Mouse (Mus musculus) heart, embryonic 16.5 days (tissue): ENCODE data around the gene Olfr453. TPM values are rescaled to one million over a fixed set of nuclear protein-coding genes. Genes with fewer than 3 reads are reported as not detected.

Experiments
- ATAC-seq: fragments of 200-750 bp; cut with Nextera tagmentation; replicated peaks from 2 replicates; pipeline ENCODE4 v1.8.0; 2017; ENCODE audit warnings: moderate number of reproducible peaks; ENCODE audit not compliant: insufficient read depth, low FRiP score; ENCODE audit errors: extremely low read depth
- H3K27ac ChIP-seq: fragments of 300-500 bp; sonication (generic); 2 replicates; pipeline ENCODE4 v1.5.1; 2014; ENCODE audit warnings: mild to moderate bottlenecking, low read length, control low read depth, moderate library complexity
- H3K27me3 ChIP-seq: fragments of 300-500 bp; sonication (generic); 2 replicates; pipeline ENCODE4 v1.6.1; 2014; ENCODE audit warnings: low read length, mixed read lengths; ENCODE audit not compliant: control insufficient read depth, insufficient read depth
- H3K36me3 ChIP-seq: fragments of 300-500 bp; sonication (generic); 2 replicates; pipeline ENCODE4 v1.6.1; 2014; ENCODE audit not compliant: control insufficient read depth, insufficient read depth
- H3K4me1 ChIP-seq: fragments of 300-500 bp; sonication (generic); 2 replicates; pipeline ENCODE4 v1.6.1; 2014; ENCODE audit warnings: low read length, mixed read lengths; ENCODE audit not compliant: control insufficient read depth, insufficient read depth
- H3K4me2 ChIP-seq: fragments of 300-500 bp; sonication (generic); 2 replicates; pipeline ENCODE4 v1.6.1; 2014; ENCODE audit warnings: low read depth, mild to moderate bottlenecking, control low read depth, low read length
- H3K4me3 ChIP-seq: fragments of 300-500 bp; sonication (generic); 2 replicates; pipeline ENCODE4 v1.5.1; 2014; ENCODE audit warnings: mild to moderate bottlenecking, control low read depth, low read length
- H3K9ac ChIP-seq: fragments of 300-500 bp; sonication (generic); 2 replicates; pipeline ENCODE4 v1.6.1; 2014; ENCODE audit warnings: low read length, control low read depth
- H3K9me3 ChIP-seq: fragments of 300-500 bp; sonication (generic); replicated peaks from 2 replicates; pipeline ENCODE4 v1.6.1; 2016; ENCODE audit warnings: low read length; ENCODE audit not compliant: control insufficient read depth
- WGBS: fragments of 180-500 bp; shearing (Covaris S2); extraction: QIAGEN DNeasy Blood & Tissue Kit; methylation state at CpG from one replicate; pipeline ENCODE4 v1.1.7; 2014; 5-methylcytosine and 5-hydroxymethylcytosine counted together
- polyA plus RNA-seq: library from polyadenylated mRNA; unstranded; fragments of >200 nt; fragmentation: Nextera tagmentation; extraction: Ambion mirVana; gene quantifications from 2 replicates; pipeline ENCODE4 v1.2.1, GENCODE M21; 2015

Gene Olfr453
- polyA plus RNA-seq, 1 experiment from 2014 or later: not detected

DNA sequence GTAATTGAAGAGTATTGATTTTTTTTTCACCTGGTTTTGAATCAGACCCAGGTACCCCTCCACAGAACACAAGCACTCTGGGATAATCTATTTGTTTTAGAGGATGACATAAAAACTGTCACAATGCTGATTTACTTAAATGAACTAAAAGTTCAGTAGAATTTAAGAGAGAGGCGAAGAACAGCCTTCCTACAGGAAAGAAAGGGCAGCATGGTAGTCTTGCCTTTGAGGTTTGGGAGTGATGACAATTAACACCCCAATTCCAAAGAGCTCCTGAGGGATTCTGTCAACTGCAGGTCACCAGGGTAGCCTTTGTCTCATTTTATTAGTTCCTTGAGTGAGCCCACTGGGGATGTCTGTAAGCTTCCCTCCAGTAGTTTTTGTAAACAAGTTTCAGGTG lies 16.9 kb downstream of the Olfr453 start, which contains the start of gene Olfr38:
Gene Olfr38, plus strand, starts transcription at position 301 of the 400 bp plus-strand sequence.
- WGBS: 74% methylated on average over 1 of the region's 1 CpGs
- Histone ChIP-seq H3K27me3 (no peaks in the 10 kb centered on the region), H3K27ac (no peak within 1 kb of the TSS), H3K4me1 (no peaks in the 10 kb centered on the region), H3K4me2 (no peak within 1 kb of the TSS), H3K9ac (no peak within 1 kb of the TSS), H3K9me3 (no peaks in the 10 kb centered on the region), H3K36me3 (no peaks in the 10 kb centered on the region), H3K4me3 (no peak within 1 kb of the TSS)
- ATAC-seq: no peak

DNA sequence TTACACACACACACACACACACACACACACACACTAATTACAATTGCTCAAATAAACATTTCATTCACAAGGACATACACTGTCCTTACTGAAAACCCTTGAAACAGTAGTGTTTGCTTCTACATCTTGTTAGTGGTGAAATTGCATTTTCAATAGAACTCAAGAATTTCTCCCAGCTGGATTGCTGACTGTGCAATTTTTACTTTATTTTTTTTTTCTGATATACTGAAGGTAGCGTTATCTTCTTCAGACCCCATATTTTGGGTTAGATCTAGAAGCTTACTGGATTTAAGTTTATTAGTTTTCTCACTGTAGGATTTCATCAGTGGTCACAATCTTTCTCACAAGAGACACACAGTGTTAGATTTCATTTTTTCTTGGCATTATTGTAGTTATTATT lies 37.9 kb downstream of the Olfr453 start:
- no peak for ATAC-seq
- Histone ChIP-seq H3K9me3 (no peaks in the 10 kb centered on the region), H3K27me3 (no peaks in the 10 kb centered on the region), H3K4me2 (no peak overlapping the region), H3K27ac (no peak overlapping the region), H3K36me3 (no peaks in the 10 kb centered on the region), H3K4me3 (no peak overlapping the region), H3K9ac (no peak overlapping the region), H3K4me1 (no peaks in the 10 kb centered on the region)
- WGBS: 83% methylated on average over 1 of the region's 1 CpGs

DNA sequence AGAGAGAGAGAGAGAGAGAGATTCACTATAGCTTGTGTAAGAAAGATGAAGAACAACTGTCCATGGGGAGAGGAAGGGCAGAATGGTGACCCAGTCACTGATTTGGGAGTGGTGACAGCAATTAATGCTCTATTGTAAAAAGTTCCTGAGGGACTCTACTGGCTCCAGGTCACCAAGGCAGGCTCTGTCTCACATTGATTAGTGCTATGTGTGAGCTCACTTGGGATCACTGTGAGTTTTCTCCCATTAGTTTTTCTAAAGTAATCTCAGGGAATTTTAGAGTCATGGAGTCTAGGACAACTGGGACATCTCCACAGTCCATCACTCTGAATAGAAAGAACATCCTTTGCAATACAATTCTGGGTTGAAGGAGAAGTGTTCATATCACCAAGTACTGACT lies 45.6 kb downstream of the Olfr453 start, which contains the start of gene Olfr452:
Gene Olfr452, plus strand, starts transcription at position 301 of the 400 bp plus-strand sequence.
- Histone ChIP-seq H3K27ac (no peak within 1 kb of the TSS), H3K4me1 (no peaks in the 10 kb centered on the region), H3K9me3 (no peaks in the 10 kb centered on the region), H3K4me3 (no peak within 1 kb of the TSS), H3K36me3 (no peaks in the 10 kb centered on the region), H3K9ac (no peak within 1 kb of the TSS), H3K4me2 (no peak within 1 kb of the TSS), H3K27me3 (no peaks in the 10 kb centered on the region)
- no peak for ATAC-seq

DNA sequence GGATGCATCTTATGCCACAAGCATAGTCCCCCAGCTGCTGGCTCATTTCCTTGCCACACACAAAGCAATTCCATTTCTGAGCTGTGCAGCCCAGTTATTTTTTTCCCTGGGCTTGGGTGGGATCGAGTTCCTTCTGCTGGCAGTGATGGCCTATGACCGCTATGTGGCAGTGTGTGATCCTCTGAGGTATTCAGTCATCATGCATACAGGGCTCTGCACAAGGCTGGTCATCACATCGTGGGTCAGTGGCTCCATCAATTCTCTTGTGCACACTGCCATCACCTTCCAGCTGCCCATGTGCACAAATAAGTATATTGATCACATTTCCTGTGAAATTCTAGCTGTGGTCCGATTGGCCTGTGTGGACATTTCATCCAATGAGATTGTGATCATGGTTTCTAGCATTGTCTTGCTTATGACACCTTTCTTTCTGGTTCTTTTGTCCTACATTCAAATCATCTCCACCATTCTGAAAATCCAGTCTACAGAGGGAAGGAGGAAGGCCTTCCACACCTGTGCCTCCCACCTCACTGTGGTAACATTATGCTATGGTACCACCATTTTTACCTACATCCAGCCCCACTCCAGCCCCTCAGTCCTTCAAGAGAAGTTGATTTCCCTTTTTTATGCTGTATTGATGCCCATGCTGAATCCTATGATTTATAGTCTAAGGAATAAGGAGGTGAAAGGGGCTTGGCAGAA lies 51.2 kb downstream of the Olfr453 start:
- H3K4me1 ChIP-seq: no peaks in the 10 kb centered on the region
- ATAC-seq: no peak
- H3K4me2 ChIP-seq: no peak overlapping the region
- WGBS: 41% methylated on average over 4 of the region's 4 CpGs
- no peak overlapping the region for H3K4me3 ChIP-seq
- no peaks in the 10 kb centered on the region for H3K9me3 ChIP-seq
- no peaks in the 10 kb centered on the region for H3K36me3 ChIP-seq
- H3K9ac ChIP-seq: no peak overlapping the region
- no peak overlapping the region for H3K27ac ChIP-seq
- H3K27me3 ChIP-seq: no peaks in the 10 kb centered on the region

DNA sequence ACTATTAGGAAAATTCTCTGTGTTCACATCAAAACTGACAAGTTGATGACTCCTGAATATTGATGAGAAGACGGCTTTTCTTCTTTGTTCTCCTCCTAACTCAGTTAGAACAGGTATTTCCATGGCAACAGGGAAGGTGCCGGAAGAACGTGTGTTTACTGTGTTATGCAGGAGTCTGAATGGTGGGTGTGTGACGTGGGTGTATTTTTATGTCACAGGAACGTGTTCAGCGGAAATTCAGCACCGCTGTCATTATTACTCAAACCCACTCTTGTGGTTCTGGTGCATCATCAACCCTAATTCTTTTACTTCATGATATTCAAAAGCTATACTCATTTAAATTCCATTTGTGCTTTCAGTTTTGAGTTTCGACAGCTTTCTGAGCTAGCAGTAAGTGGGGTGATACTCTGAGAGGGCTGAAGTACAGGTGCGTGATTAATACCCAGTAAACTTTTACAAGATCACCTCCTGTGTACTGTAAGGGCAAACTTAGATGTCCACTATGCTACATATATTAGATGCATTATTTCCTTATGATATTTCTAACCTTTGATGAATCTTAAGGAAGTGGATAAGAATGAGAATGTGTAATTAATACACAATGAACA lies 51.9 kb downstream of the Olfr453 start:
- Histone ChIP-seq H3K9me3 (no peaks in the 10 kb centered on the region), H3K4me1 (no peaks in the 10 kb centered on the region), H3K9ac (no peak overlapping the region), H3K27me3 (no peaks in the 10 kb centered on the region), H3K27ac (no peak overlapping the region), H3K36me3 (no peaks in the 10 kb centered on the region), H3K4me3 (no peak overlapping the region), H3K4me2 (no peak overlapping the region)
- 74% methylated on average over 9 of the region's 9 CpGs for WGBS
- no peak for ATAC-seq

DNA sequence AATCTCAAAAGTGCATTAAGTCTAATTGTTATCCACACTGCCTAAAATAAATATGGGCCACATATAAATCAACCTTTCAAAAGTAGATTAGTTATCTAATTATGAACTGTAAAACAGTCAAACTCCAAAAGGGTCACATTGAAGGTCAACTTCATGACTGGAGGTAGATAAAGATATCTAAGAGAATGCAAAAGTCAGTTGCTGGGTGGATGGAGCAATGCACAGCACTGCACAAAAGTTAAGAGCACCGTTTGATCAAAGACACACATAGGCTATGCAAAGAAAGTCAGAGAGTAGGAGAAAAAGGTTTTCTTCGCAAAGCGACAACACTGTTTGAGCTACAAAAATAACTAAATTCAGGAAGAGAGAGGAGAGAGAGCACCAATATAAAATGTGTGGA lies 55.8 kb downstream of the Olfr453 start:
- H3K4me1 ChIP-seq: no peaks in the 10 kb centered on the region
- 79% methylated on average over 3 of the region's 3 CpGs for WGBS
- H3K9ac ChIP-seq: no peak overlapping the region
- H3K27me3 ChIP-seq: no peaks in the 10 kb centered on the region
- H3K9me3 ChIP-seq: no peaks in the 10 kb centered on the region
- no peak overlapping the region for H3K27ac ChIP-seq
- no peaks in the 10 kb centered on the region for H3K36me3 ChIP-seq
- no peak overlapping the region for H3K4me3 ChIP-seq
- H3K4me2 ChIP-seq: no peak overlapping the region
- ATAC-seq: no peak

Other genes with a start within 250 kb of the Olfr453 start
- not detected in 2 replicates for gene Olfr455, start 191.8 kb upstream of the Olfr453 start, polyA plus RNA-seq
- 0.06 TPM in 1 of 2 replicates, not detected in the other for gene Tcaf3, start 141.7 kb upstream of the Olfr453 start, polyA plus RNA-seq
- 3.7 and 4.0 TPM in 2 replicates for gene Tcaf2, start 94.1 kb upstream of the Olfr453 start, polyA plus RNA-seq
- 39.1 and 45.1 TPM in 2 replicates for gene Tcaf1, start 29.3 kb upstream of the Olfr453 start, polyA plus RNA-seq
- not detected in 2 replicates for gene Olfr38, start 17.0 kb downstream of the Olfr453 start, polyA plus RNA-seq
- not detected in 2 replicates for gene Olfr452, start 45.7 kb downstream of the Olfr453 start, polyA plus RNA-seq
- gene Olfr450, start 72.6 kb downstream of the Olfr453 start, polyA plus RNA-seq: not detected in 2 replicates
- not detected in 2 replicates for gene Olfr449, start 95.0 kb downstream of the Olfr453 start, polyA plus RNA-seq
- not detected in 2 replicates for gene Olfr448, start 151.1 kb downstream of the Olfr453 start, polyA plus RNA-seq
- gene Olfr447, start 169.5 kb downstream of the Olfr453 start, polyA plus RNA-seq: not detected in 2 replicates
- not detected in 2 replicates for gene Olfr446, start 182.0 kb downstream of the Olfr453 start, polyA plus RNA-seq
- not detected in 2 replicates for gene Olfr444, start 209.7 kb downstream of the Olfr453 start, polyA plus RNA-seq